Mouse (Mus musculus) lung, embryonic 14.5 days (tissue): Measurements from ENCODE around the gene Comtd1. TPM values are rescaled to one million over a fixed set of nuclear protein-coding genes. Genes with fewer than 3 reads are reported as not detected.

Experiments
- ATAC-seq: fragments of 200-750 bp; cut with Nextera tagmentation; 2 replicates; pipeline ENCODE4 v1.8.0; 2017; ENCODE audit warnings: mild to moderate bottlenecking, moderate TSS enrichment, moderate library complexity; ENCODE audit not compliant: insufficient read depth
- DNase-seq: peaks from one replicate; pipeline ENCODE4 v3.0.0-alpha.2; 2015
- H3K27ac ChIP-seq: fragments of 300-500 bp; sonication (generic); 2 replicates; pipeline ENCODE4 v1.5.1; 2014; ENCODE audit warnings: low read depth, mild to moderate bottlenecking, moderate library complexity
- H3K27me3 ChIP-seq: fragments of 300-500 bp; sonication (generic); 2 replicates; pipeline ENCODE4 v1.6.1; 2014; ENCODE audit warnings: low read length, control low read depth; ENCODE audit not compliant: insufficient read depth
- H3K36me3 ChIP-seq: fragments of 300-500 bp; sonication (generic); 2 replicates; pipeline ENCODE4 v1.6.1; 2014; ENCODE audit warnings: control low read depth; ENCODE audit not compliant: insufficient read depth
- H3K4me1 ChIP-seq: fragments of 300-500 bp; sonication (generic); 2 replicates; pipeline ENCODE4 v1.6.1; 2014; ENCODE audit warnings: antibody characterized with exemption, control low read depth; ENCODE audit not compliant: insufficient read depth
- H3K4me2 ChIP-seq: fragments of 300-500 bp; sonication (generic); 2 replicates; pipeline ENCODE4 v1.6.1; 2014; ENCODE audit warnings: mild to moderate bottlenecking
- H3K4me3 ChIP-seq: fragments of 300-500 bp; sonication (generic); 2 replicates; pipeline ENCODE4 v1.5.1; 2014; ENCODE audit warnings: low read depth, low read length
- H3K9ac ChIP-seq: fragments of 300-500 bp; sonication (generic); 2 replicates; pipeline ENCODE4 v1.6.1; 2014
- H3K9me3 ChIP-seq: fragments of 300-500 bp; sonication (generic); 2 replicates; pipeline ENCODE4 v1.6.1; 2016; ENCODE audit warnings: low read depth, low read length, control low read depth
- CTCF ChIP-seq: IDR thresholded peaks from 2 replicates; pipeline ENCODE4 v1.5.1; 2016; ENCODE audit warnings: antibody characterized with exemption, low read depth
- WGBS: fragments of 180-500 bp; shearing (Covaris S2); extraction: QIAGEN DNeasy Blood & Tissue Kit; methylation state at CpG from one replicate; pipeline ENCODE4 v1.1.7; 2014; 5-methylcytosine and 5-hydroxymethylcytosine counted together
- polyA plus RNA-seq: library from polyadenylated mRNA; unstranded; fragments of >200 nt; fragmentation: Nextera tagmentation; extraction: Ambion mirVana; gene quantifications from 2 replicates; pipeline ENCODE4 v1.2.1, GENCODE M21; 2014

The Comtd1 gene
- polyA plus RNA-seq, 1 experiment from 2014 or later: 17.0 TPM

DNA sequence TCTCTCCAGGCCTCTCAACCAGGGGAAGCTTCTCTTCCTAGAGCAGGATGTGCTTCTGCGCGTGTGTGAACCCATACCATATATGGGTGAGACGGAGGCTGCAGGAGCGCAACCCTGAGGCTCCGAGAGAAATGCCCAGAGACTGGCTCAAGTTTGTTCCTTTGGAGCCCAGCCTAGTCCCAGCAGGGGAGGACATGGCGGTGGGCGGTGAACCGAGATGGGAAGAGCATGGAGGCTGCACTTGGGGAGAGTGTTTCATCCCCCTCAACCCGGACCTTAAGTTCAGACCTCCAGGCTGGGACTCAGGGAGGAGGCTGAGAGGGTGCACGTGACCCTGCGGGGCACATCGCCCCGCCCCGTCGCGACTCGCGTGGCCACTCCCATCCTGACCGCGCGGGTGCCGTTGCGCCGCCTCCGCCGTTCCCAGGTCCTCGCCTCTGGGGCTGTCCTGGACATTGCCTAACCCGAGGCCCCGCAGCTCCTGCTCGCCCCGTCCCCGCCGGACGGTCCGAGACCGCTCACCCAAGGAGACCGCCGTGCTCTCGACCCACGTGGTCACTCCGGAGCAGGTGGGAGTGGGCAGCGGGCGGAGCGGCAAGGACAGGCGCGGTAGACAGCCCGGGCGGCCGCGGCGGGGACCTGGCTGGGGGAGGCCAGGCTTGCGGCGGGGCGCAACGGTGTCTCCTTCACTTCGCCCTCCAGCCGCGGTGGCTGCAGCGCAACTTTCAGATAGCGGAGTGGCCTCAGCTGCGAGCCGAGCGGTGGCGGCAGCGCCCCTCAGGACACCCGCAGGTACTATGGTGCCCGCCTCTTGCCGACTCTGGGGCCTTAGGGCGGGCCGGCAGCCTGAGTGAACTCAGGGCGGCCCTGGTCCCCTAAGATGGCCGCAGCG lies 17.7 kb downstream of the Comtd1 start:
- under 1% methylated on average over 65 of the region's 73 CpGs for WGBS

DNA sequence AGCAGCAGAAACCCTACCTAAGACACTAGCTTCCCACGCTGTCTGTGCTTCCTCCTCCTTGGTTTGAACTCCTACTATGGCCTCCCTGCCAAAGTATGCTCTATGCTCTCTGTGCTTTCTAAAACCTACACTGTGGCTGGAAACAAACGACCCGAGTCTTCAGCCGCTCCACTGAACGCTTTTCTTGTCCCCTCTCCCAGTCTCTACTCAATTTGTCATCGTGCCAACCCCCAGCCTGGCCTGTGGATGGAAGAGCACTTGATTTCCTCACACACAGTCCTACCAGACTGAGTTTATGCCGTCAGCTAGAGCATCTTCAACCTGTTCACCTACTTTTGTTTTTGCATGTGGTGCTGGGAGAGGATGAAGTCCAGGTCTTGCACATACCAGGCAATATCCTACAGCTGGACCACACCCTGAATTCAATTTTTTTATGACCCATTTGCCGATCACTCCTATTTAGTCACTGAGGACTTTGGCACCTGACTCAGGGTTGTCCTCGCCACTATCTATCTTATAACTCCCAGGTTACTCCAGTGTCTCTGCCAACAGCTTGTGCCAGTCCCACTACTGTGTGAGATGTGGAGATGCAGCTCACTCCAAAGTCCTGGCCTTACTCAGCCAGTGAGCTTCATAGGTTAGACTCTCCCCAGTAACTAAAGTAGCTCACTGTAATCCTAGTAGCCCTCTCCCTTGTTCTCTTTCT lies 22.8 kb downstream of the Comtd1 start:
- DNase-seq: peak; percentile 41
- TF ChIP-seq CTCF: no peak
- ATAC-seq: no peak
- WGBS: 75% methylated on average over 9 of the region's 9 CpGs
- no peak overlapping the region for H3K9ac ChIP-seq
- no peak overlapping the region for H3K4me2 ChIP-seq
- H3K4me3 ChIP-seq: no peak overlapping the region
- no peak overlapping the region for H3K27ac ChIP-seq
- H3K4me1 ChIP-seq: peaks cover 17% of the 10 kb centered on the region
- H3K36me3 ChIP-seq: no peaks in the 10 kb centered on the region
- no peaks in the 10 kb centered on the region for H3K9me3 ChIP-seq
- no peaks in the 10 kb centered on the region for H3K27me3 ChIP-seq

More for the DNA sequence above, 17.7 kb downstream of the Comtd1 start:
- DNase-seq: peak; percentile 98
- no peaks in the 10 kb centered on the region for H3K27me3 ChIP-seq
- H3K36me3 ChIP-seq: peaks cover 30% of the 10 kb centered on the region
- H3K4me1 ChIP-seq: 0 out of 2 replicates have a peak, but pooled peaks cover 5% of the 10 kb centered on the region
- TF ChIP-seq CTCF: 0 out of 2 replicates have a peak, but pooled peaks have one; percentile 32
- H3K4me2 ChIP-seq: peak overlapping the region; percentile 80
- peak overlapping the region; percentile 92 for H3K9ac ChIP-seq
- peak; percentile 98 for ATAC-seq
- no peaks in the 10 kb centered on the region for H3K9me3 ChIP-seq
- peak overlapping the region; percentile 97 for H3K4me3 ChIP-seq
- H3K27ac ChIP-seq: peak overlapping the region; percentile 96

DNA sequence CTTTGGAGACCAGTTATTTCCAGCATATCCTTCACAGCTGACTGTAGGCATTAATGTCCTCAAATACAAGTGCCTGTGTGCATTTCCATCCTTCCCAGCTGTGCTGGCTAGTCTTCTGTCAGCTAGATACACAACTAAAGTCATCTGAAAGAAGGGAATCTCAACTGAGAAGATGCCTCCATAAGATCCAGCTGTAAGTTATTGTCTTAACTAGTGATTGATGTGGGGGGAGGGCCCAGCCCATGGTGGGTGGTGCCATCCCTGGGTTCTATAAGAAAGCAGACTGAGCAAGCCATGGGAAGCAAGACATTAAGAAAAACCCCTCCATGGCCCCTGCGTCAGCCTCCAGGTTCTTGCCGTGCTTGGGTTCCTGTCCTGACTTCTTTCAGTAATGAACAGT lies 23.8 kb downstream of the Comtd1 start, which contains the start of gene Vdac2:
Gene Vdac2, plus strand, starts transcription at position 301 of the 400 bp plus-strand sequence.
- no peak for TF ChIP-seq CTCF
- Histone ChIP-seq H3K4me3 (no peak within 1 kb of the TSS), H3K36me3 (no peaks in the 10 kb centered on the region), H3K9me3 (no peaks in the 10 kb centered on the region), H3K4me1 (peaks cover 17% of the 10 kb centered on the region), H3K27ac (0 out of 2 replicates have a peak within 1 kb of the TSS, but pooled peaks have one; percentile 30), H3K4me2 (no peak within 1 kb of the TSS), H3K27me3 (no peaks in the 10 kb centered on the region), H3K9ac (no peak within 1 kb of the TSS)
- WGBS: 82% methylated on average over 2 of the region's 2 CpGs
- DNase-seq: no peak
- ATAC-seq: no peak

DNA sequence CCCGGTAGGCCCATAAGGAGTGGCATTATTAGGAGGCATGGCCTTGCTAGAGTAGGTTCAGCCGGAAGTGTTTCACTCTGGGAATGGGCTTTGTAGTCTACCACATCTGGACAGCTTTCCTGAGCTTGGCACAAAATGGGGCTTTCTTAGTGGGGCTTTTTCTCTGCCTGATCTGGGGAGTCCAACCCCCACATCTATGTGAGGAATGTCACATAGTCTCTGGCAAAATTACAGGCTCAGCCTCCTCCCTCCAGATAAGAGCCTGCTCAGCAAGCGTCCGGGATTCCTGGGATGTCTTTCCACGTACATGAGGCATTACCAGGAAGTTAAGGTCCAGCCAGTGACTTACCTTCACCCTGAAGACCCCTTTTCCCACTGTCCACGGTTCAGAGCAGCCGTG lies 24.9 kb downstream of the Comtd1 start:
- Histone ChIP-seq H3K36me3 (no peaks in the 10 kb centered on the region), H3K9ac (no peak overlapping the region), H3K4me2 (no peak overlapping the region), H3K9me3 (no peaks in the 10 kb centered on the region), H3K27me3 (no peaks in the 10 kb centered on the region), H3K27ac (peak overlapping the region; percentile 54; the same call in 1 of the 2 replicates), H3K4me3 (no peak overlapping the region), H3K4me1 (peaks cover 17% of the 10 kb centered on the region)
- ATAC-seq: no peak
- 39% methylated on average over 7 of the region's 7 CpGs for WGBS
- peak; percentile 65 for DNase-seq
- no peak for TF ChIP-seq CTCF

DNA sequence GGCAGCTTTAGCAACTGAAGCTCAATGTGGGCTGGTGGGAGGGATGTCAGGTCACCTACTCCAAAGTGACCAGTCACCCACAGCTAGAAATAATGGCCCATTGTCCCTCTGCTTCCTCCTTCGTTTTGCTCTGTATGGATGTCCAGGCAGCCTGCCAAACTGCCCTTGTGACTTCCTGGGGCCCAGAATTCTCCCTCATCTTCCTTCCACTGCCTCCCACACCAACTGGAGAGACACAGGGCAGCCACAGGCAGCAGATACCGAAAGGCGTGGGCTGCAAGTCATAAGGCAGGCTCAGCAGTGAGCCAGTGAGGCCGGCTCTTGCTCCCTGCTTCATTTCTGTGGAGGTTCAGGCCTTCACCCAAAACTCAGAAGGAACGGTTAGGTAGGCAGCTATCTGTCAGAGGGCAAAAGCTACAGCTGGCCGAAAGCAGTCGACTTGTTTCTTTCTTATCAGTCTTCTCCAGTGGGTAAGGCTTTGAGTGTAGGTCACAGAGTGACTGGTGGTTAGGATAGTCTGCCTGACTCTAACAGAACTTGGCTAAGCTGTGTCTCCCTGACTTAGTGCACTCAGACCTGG lies 25.9 kb downstream of the Comtd1 start:
- Histone ChIP-seq H3K4me2 (peak overlapping the region; percentile 28), H3K27me3 (no peaks in the 10 kb centered on the region), H3K36me3 (no peaks in the 10 kb centered on the region), H3K27ac (peak overlapping the region; percentile 86), H3K4me3 (no peak overlapping the region), H3K9me3 (no peaks in the 10 kb centered on the region), H3K9ac (no peak overlapping the region), H3K4me1 (peaks cover 17% of the 10 kb centered on the region)
- peak; percentile 90 for DNase-seq
- TF ChIP-seq CTCF: 0 out of 2 replicates have a peak, but pooled peaks have one; percentile 0
- WGBS: 17% methylated on average over 7 of the region's 7 CpGs
- ATAC-seq: peak; percentile 63

DNA sequence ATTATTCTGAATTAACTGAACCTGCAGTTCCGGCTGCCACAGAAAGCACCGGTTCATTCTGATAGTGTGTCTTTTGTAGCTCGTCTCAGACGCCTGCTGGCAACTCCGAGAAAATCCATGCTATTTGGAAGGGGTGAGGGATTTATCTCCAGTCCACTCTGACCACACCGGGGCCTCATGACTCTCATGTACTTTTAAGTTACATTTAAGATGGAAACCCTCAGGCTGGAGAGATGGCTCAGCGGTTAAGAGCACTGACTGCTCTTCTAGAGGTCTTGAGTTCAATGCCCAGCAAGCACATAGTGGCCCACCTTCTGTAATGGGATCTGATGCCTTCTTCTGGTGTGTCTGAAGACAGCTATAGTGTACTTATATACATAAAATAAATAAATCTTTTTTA lies 26.5 kb downstream of the Comtd1 start:
- H3K4me2 ChIP-seq: no peak overlapping the region
- TF ChIP-seq CTCF: no peak
- H3K4me3 ChIP-seq: no peak overlapping the region
- no peaks in the 10 kb centered on the region for H3K9me3 ChIP-seq
- no peak; the same call in 1 of the 2 replicates for ATAC-seq
- DNase-seq: peak; percentile 17
- H3K27ac ChIP-seq: peak overlapping the region; percentile 86; the same call in 1 of the 2 replicates
- WGBS: 58% methylated on average over 7 of the region's 7 CpGs
- no peak overlapping the region for H3K9ac ChIP-seq
- H3K36me3 ChIP-seq: no peaks in the 10 kb centered on the region
- peaks cover 17% of the 10 kb centered on the region for H3K4me1 ChIP-seq
- no peaks in the 10 kb centered on the region for H3K27me3 ChIP-seq
